Mouse (Mus musculus) forebrain, postnatal 0 days (tissue): Measurements from ENCODE around the gene Adam17. TPM values are rescaled to one million over a fixed set of nuclear protein-coding genes. Genes with fewer than 3 reads are reported as not detected.

ENCODE experiments used
- ATAC-seq: fragments of 200-750 bp; cut with Nextera tagmentation; 2 replicates; pipeline ENCODE4 v1.8.0; 2017; ENCODE audit warnings: mild to moderate bottlenecking, moderate library complexity
- DNase-seq: peaks from one replicate; pipeline ENCODE4 v3.0.0-alpha.2; 2015
- H3K27ac ChIP-seq: fragments of 300-500 bp; sonication (generic); 2 replicates; pipeline ENCODE4 v1.5.1; 2014; ENCODE audit warnings: low read depth, mild to moderate bottlenecking, antibody characterized with exemption, low read length, moderate library complexity, mixed read lengths
- H3K27me3 ChIP-seq: fragments of 300-500 bp; sonication (generic); 2 replicates; pipeline ENCODE4 v1.6.1; 2014; ENCODE audit warnings: mild to moderate bottlenecking, low read length, mixed read lengths; ENCODE audit not compliant: insufficient read depth
- H3K36me3 ChIP-seq: fragments of 300-500 bp; sonication (generic); 2 replicates; pipeline ENCODE4 v1.6.1; 2014; ENCODE audit warnings: mild to moderate bottlenecking, moderate library complexity; ENCODE audit not compliant: insufficient read depth
- H3K4me1 ChIP-seq: fragments of 300-500 bp; sonication (generic); 2 replicates; pipeline ENCODE4 v1.6.1; 2014; ENCODE audit warnings: antibody characterized with exemption; ENCODE audit not compliant: insufficient read depth
- H3K4me2 ChIP-seq: fragments of 300-500 bp; sonication (generic); 2 replicates; pipeline ENCODE4 v1.6.1; 2014; ENCODE audit warnings: low read depth, mild to moderate bottlenecking, moderate library complexity
- H3K4me3 ChIP-seq: fragments of 300-500 bp; sonication (generic); 2 replicates; pipeline ENCODE4 v1.5.1; 2014; ENCODE audit warnings: low read depth, low read length, mixed read lengths
- H3K9ac ChIP-seq: fragments of 300-500 bp; sonication (generic); 2 replicates; pipeline ENCODE4 v1.6.1; 2014; ENCODE audit warnings: mild to moderate bottlenecking
- H3K9me3 ChIP-seq: fragments of 300-500 bp; sonication (generic); 2 replicates; pipeline ENCODE4 v1.6.1; 2016; ENCODE audit warnings: low read length
- CTCF ChIP-seq: sonication (generic); IDR thresholded peaks from 2 replicates; pipeline ENCODE4 v1.5.1; 2016; ENCODE audit warnings: antibody characterized with exemption, control low read depth, low read depth
- WGBS: fragments of 180-500 bp; shearing (Covaris S2); extraction: QIAGEN DNeasy Blood & Tissue Kit; methylation state at CpG from one replicate; pipeline ENCODE4 v1.1.7; 2014; 5-methylcytosine and 5-hydroxymethylcytosine counted together
- polyA plus RNA-seq: library from polyadenylated mRNA; unstranded; fragments of >200 nt; fragmentation: Nextera tagmentation; extraction: Ambion mirVana; gene quantifications from 2 replicates; pipeline ENCODE4 v1.2.1, GENCODE M21; 2015
- total RNA-seq: library from RNA; depleted of rRNA; stranded (reverse); fragments of >200 nt; gene quantifications from 2 replicates; pipeline ENCODE4 v1.2.3, GENCODE M21; 2014; rRNA removed

The Adam17 gene
- total RNA-seq (16.8 and 18.2 TPM in 2 replicates), polyA plus RNA-seq (8.2 and 11.5 TPM in 2 replicates)

DNA sequence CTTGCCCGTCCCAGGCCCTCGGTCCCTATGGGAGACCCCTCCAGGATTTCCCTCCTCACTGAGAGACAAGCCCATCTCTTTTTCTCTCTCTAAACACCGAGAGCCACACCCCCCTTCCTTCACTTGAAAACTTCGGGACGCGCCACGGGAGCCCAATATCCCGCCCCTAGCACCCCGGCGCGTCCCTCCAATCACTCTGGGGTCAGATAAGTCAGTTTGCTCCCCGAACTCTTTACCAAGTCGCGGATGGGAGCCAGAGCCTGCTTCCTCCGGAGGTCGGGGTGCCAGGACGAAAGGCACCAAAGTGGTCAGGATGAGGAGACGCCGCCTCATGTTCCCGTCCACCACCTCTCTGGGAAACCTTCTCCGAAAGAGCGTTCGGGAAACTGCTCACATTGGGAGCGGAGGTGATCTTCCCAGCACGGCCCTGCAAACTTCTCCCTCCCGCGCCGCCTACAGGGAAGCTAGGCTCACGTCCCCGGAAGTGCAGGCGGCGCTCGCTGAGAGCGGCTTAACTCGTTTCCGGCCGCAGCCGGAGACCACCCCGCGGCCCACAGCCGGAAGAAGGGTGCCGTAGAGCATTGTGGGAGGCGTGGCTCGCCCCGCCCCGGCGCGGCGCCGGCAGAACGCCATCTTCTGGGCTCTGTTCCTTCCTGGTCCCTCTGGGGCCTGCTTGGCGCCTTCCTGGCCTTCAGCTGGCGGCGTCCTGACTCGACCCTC is at the start of gene Adam17:
Gene Adam17 (minus strand): TSS at position 533 of the 720 bp plus-strand sequence.
- peak within 1 kb of the TSS; percentile 71 for H3K4me3 ChIP-seq
- no peaks in the 10 kb centered on the region for H3K36me3 ChIP-seq
- WGBS = under 1% methylated on average over 55 of the region's 55 CpGs

DNA sequence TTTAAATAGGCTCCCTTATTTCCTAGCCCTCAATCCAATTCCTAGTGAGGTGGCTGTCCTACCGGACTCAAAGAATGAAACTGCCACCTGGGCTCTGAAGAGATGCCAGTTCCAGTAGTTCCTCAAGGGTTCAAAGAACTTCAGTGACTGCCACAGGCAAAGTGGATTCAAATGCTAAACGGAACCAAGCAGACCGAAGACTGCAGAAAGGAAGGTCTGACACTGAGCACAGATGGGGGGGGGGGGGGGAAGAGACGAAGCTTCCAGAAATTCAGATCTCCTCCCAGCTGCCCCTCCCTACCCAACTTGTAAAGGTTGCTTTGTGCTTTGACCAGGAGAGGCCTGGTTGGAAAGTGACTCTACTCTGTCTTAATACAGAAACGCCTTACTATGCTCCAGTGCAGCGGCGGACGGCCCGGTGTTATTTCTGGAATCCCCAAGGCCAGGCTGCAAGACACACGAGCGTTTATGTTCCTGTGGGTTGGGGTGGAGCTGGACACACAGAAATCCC is 45.2 kb upstream of the Adam17 start:
- 34% methylated on average over 11 of the region's 11 CpGs for WGBS
- Histone ChIP-seq H3K4me3 (peak overlapping the region; percentile 99), H3K4me2 (peak overlapping the region; percentile 59), H3K36me3 (no peaks in the 10 kb centered on the region), H3K9me3 (no peaks in the 10 kb centered on the region), H3K27ac (peak overlapping the region; percentile 92), H3K9ac (peak overlapping the region; percentile 99), H3K27me3 (no peaks in the 10 kb centered on the region), H3K4me1 (peaks cover 8% of the 10 kb centered on the region)
- ATAC-seq = no peak
- TF ChIP-seq CTCF = no peak
- peak; percentile 8 for DNase-seq

More for the DNA sequence above, at the start of gene Adam17:
- H3K9me3 ChIP-seq = no peaks in the 10 kb centered on the region
- H3K27me3 ChIP-seq = no peaks in the 10 kb centered on the region
- ATAC-seq (peak; percentile 99), DNase-seq (peak; percentile 98)
- H3K4me2 ChIP-seq = peak within 1 kb of the TSS; percentile 83
- H3K27ac ChIP-seq = peak within 1 kb of the TSS; percentile 97
- H3K9ac ChIP-seq = peak within 1 kb of the TSS; percentile 91
- H3K4me1 ChIP-seq = peaks cover 4% of the 10 kb centered on the region; the same call in 1 of the 2 replicates
- TF ChIP-seq CTCF = peak; percentile 81

DNA sequence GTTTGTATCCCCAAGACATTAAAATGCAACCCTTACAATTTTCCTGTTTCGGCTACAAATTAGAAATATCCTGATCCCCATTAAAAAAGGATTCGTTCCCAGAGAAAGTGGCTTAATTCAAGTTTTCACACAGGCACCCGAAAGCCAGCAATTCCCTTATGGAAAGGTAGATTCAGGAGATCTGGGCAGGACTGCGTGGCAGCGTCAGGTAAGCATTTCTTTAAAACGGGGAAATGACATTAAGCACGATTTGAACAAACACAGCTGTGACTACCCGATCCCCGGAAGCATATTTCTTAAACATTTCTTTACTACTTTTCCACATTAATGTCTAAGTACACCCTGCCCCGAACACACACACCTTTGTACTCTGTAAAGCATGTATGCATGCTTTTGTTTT is 44.7 kb upstream of the Adam17 start:
- H3K9me3 ChIP-seq = no peaks in the 10 kb centered on the region
- peaks cover 8% of the 10 kb centered on the region for H3K4me1 ChIP-seq
- peak overlapping the region; percentile 99 for H3K9ac ChIP-seq
- peak overlapping the region; percentile 92 for H3K27ac ChIP-seq
- 0 out of 2 replicates have a peak, but pooled peaks cover 4% of the 10 kb centered on the region for H3K36me3 ChIP-seq
- H3K4me2 ChIP-seq = peak overlapping the region; percentile 59
- no peak for DNase-seq
- 4% methylated on average over 10 of the region's 10 CpGs for WGBS
- TF ChIP-seq CTCF = no peak
- no peak for ATAC-seq
- H3K27me3 ChIP-seq = no peaks in the 10 kb centered on the region
- H3K4me3 ChIP-seq = peak overlapping the region; percentile 99

DNA sequence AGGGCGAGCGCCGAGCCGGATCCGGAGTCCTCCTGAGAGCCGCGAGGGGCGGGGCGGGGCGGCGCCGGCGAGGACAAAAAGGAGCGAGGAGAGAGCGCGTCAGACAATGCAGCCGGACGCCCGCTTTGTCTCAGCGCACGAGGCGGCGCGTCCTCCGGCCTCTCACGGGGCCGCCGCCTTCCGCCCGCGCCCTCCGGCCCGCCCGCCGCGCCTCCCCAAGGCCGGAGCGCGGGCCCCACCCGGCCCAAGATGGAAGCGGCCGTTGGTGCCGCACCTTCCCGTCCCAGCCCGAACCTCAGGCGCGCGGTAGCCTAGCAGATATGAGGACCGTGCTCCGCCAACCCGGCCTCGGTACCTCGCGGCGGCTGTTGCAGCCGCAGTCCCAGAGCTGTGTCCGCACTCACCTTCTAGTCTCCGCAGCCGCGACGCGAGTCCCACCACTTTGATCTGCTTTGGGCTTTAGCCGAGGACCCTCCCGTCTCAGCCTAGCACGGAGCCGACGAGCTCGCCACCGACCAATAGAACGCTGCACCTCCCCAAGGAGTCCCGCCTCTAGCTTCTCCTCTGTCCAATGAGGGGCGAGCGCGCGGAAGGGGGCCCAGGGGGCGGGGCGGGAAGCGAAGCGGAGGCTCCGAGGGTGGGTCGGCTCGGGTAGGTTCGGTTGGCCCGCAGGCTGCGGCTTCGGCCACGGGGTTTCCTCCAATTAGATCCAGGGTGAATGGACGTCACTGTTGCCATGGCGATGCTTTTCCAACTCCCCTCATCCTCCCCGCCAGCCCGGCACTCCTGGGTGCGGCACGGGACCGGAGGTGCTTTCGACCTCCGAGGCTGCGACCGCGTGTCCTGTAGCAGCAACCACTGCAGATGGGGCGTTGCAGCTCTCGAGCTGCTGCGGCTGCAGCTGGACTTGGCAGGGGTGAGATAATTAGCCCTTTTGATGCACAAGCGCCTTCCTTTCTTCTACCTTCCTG is 44.0 kb upstream of the Adam17 start, which contains the start of gene Ywhaq:
Gene Ywhaq (minus strand): TSS at position 538 of the 971 bp plus-strand sequence.
- Histone ChIP-seq H3K27me3 (no peaks in the 10 kb centered on the region), H3K27ac (peak within 1 kb of the TSS; percentile 99), H3K9ac (peak within 1 kb of the TSS; percentile 99), H3K36me3 (peaks cover 11% of the 10 kb centered on the region), H3K9me3 (no peaks in the 10 kb centered on the region), H3K4me3 (peak within 1 kb of the TSS; percentile 99), H3K4me2 (peak within 1 kb of the TSS; percentile 61), H3K4me1 (peaks cover 8% of the 10 kb centered on the region)
- TF ChIP-seq CTCF = no peak
- WGBS = 1% methylated on average over 84 of the region's 103 CpGs
- ATAC-seq (peak; percentile 99), DNase-seq (peak; percentile 99)

DNA sequence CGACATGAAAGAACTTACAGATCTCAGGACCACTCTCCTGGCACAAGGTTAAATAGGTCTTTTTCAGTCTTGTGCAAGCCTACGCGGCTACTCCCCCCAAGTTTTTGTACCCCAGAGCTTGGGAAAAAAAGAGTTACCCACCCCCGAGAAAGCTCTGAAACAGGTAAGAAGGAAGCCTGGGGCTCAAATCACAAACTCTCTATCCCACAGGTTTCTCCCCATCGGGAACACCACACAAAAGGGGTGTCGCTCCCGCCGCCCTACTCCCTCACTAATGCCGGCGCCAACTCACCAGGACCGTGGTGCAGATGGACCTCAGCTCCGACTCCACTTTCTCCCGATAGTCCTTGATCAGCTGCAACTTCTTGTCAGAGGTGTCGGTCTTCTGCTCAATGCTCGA is 43.1 kb upstream of the Adam17 start:
- 1% methylated on average over 13 of the region's 15 CpGs for WGBS
- H3K4me3 ChIP-seq = peak overlapping the region; percentile 99
- H3K4me1 ChIP-seq = peaks cover 8% of the 10 kb centered on the region
- no peaks in the 10 kb centered on the region for H3K9me3 ChIP-seq
- peak overlapping the region; percentile 66 for H3K9ac ChIP-seq
- peak; percentile 43 for DNase-seq
- TF ChIP-seq CTCF = no peak
- H3K36me3 ChIP-seq = peaks cover 20% of the 10 kb centered on the region
- H3K4me2 ChIP-seq = peak overlapping the region; percentile 61
- H3K27ac ChIP-seq = peak overlapping the region; percentile 64; the same call in 1 of the 2 replicates
- no peak for ATAC-seq
- H3K27me3 ChIP-seq = no peaks in the 10 kb centered on the region

DNA sequence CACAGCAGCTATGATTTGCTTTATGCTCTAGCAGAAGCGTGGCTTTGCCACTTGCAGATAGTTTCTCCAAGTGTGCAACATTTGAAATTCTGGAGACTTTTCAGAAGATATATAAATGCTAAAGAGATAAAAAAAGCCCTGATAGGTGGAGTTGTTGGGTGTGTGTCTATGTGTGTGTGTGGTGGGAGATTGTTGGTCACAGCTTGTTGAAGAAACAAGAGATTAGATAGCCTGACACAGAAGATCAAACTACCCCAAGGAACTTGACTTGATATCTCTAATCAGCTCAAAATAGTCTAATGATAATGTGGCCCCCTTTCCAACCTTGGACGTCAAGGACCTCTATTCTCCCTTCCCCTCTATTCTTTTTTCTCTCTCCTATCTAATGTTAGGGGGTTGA is 37.2 kb upstream of the Adam17 start:
- no peak overlapping the region for H3K4me3 ChIP-seq
- no peaks in the 10 kb centered on the region for H3K27me3 ChIP-seq
- 0 out of 2 replicates have a peak, but pooled peaks cover 4% of the 10 kb centered on the region for H3K4me1 ChIP-seq
- no peak for TF ChIP-seq CTCF
- H3K4me2 ChIP-seq = no peak overlapping the region
- ATAC-seq (no peak), DNase-seq (no peak)
- no peak overlapping the region for H3K27ac ChIP-seq
- H3K9me3 ChIP-seq = no peaks in the 10 kb centered on the region
- no peak overlapping the region for H3K9ac ChIP-seq
- peaks cover 45% of the 10 kb centered on the region for H3K36me3 ChIP-seq
- 95% methylated on average over 2 of the region's 2 CpGs for WGBS
